Mouse (Mus musculus) thymus, adult 2 months (tissue): Measurements from ENCODE around the gene Dab2ip.

Experiments used
- CTCF ChIP-seq: fragments of 200-500 bp; IDR thresholded peaks from 2 replicates; pipeline ENCODE4 v1.5.1; 2012; ENCODE audit warnings: mild to moderate bottlenecking, control low read depth, low read length, moderate library complexity, borderline replicate concordance; ENCODE audit not compliant: control insufficient read depth, poor library complexity, insufficient read depth; ENCODE audit errors: extremely low read depth
- POLR2A ChIP-seq: fragments of 200-500 bp; IDR thresholded peaks from 2 replicates; pipeline ENCODE4 v1.6.1; 2012; ENCODE audit warnings: mild to moderate bottlenecking, low read length, control low read depth, moderate library complexity; ENCODE audit not compliant: control insufficient read depth, poor library complexity, insufficient read depth; ENCODE audit errors: extremely low read depth

GRCm38 (mm10) chr2:35595102-35595501 is 37.0 kb downstream of the Dab2ip start:
- TF ChIP-seq POLR2A (no peak), CTCF (no peak)
